Mouse (Mus musculus) mesoderm, embryonic 11.5 days (tissue): ENCODE data around the gene Ubqln1.
A peak's percentile ranks its signal among the peaks of the same experiment; 100 is the strongest.
"Not testable (repeated sequence)": the region's sequence is repeated elsewhere in the genome, so short reads cannot be mapped to it uniquely, and the experiment has no call there.

ENCODE experiments used
- DNase-seq: peaks from one replicate; pipeline ENCODE4 v3.0.0-alpha.2; 2012; ENCODE audit warnings: low read depth, low spot score

The Ubqln1 gene

DNA sequence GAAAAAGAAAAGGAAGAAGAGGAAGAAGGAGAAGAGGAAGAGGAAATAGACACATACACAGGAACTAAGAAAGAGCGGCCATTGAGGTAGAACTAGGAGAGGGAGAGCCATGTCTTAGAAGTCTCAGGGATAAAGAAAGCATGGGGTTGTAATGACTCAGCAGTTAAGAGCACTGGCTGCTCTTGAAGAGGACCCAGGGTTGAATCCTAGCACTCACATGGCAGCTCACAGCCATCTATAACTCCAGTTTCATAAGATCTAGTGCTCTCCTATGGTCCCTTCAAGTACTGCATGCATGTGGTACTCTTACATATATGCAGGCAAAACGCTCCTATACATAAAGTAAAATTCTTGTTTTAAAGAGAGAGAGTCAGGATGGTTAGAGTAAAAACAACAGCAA, 59.4 kb downstream of the Ubqln1 start:
- no peak for DNase-seq

DNA sequence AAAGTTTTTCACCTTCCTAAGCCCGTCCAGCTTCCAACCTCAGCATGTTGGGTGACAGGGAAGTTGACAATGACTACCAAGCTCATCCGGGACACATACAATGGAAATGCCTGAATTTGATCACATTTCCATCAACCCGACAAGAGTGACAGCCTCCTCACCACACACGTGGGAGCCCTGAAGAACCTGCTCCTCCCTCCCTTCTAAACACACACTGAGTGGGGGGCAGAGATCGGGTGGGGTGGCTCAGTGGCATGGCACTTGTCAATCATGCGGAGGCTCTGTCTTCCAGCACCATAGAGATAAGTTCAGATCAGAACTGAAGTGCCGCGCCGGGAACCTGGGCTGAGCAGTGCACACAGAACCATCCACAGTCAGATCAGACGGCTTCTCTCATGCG, 65.0 kb downstream of the Ubqln1 start:
- DNase-seq, result no peak

- DNase-seq, result no peak
Measured at GRCm38 (mm10) chr13:58149629-58150028, 65.8 kb downstream of the Ubqln1 start.

- peak; percentile 37 for DNase-seq
Measured at GRCm38 (mm10) chr13:58149033-58149558, 66.4 kb downstream of the Ubqln1 start.

GRCm38 (mm10) chr13:58148256-58148831, 67.1 kb downstream of the Ubqln1 start:
- DNase-seq, result peak; percentile 85

DNA sequence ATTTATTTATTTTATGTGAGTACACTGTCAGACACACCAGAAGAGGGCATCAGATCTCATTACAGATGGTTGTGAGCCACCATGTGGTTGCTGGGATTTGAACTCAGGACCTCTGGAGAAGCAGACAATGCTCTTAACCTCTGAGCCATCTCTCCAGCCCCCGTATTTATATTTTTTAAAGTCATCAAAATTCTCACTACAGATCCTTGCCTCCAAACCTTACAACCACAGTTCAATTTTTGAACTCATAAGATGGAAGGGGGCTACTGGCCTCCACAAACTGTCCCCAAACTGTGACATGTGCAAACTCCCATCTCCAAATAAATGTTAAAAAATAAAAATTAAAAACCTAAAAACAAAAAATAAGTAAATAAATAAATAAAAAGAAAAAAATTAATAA, 67.7 kb downstream of the Ubqln1 start:
- no peak for DNase-seq

DNA sequence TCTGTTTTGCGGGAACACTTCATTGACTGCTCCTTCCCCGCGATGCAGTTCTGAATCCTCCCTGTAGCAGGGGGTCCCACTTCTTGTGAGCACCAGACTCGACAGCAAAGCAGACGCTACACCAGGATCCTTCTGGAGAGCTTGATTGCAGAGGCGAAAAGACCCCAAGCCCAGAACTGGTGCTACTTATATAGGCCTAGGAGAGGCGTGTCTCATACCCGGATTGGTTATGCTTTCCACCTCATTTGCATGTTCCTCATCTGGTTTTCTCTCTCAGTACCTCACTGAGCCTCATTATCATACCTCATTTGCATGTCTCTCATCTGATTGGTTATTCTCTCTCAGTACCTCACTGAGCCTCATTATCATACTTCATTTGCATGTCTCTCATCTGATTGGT, 68.8 kb downstream of the Ubqln1 start:
- DNase-seq, result not testable (repeated sequence)

DNA sequence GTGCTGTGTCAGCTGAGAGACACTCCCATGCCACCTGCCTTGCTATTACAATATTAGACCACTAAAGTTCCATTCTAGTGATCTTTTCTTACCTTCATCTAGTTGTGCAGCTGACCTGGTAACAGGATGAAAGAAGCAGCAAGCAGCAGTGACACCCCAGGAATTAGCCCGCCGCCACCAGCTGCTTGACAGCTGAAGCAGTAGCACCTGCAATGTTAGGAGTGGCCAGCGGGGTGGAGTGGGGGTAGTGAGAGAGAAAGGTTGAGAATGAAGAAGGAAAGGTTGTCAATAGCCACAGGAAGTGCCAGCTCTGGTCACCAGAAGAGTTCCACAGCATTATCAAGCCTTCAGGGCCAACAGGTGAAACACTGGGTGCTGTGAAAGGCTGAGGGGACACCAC, 83.8 kb downstream of the Ubqln1 start:
- DNase-seq, result no peak

GRCm38 (mm10) chr13:58129687-58130246, 85.7 kb downstream of the Ubqln1 start:
- no peak for DNase-seq

DNA sequence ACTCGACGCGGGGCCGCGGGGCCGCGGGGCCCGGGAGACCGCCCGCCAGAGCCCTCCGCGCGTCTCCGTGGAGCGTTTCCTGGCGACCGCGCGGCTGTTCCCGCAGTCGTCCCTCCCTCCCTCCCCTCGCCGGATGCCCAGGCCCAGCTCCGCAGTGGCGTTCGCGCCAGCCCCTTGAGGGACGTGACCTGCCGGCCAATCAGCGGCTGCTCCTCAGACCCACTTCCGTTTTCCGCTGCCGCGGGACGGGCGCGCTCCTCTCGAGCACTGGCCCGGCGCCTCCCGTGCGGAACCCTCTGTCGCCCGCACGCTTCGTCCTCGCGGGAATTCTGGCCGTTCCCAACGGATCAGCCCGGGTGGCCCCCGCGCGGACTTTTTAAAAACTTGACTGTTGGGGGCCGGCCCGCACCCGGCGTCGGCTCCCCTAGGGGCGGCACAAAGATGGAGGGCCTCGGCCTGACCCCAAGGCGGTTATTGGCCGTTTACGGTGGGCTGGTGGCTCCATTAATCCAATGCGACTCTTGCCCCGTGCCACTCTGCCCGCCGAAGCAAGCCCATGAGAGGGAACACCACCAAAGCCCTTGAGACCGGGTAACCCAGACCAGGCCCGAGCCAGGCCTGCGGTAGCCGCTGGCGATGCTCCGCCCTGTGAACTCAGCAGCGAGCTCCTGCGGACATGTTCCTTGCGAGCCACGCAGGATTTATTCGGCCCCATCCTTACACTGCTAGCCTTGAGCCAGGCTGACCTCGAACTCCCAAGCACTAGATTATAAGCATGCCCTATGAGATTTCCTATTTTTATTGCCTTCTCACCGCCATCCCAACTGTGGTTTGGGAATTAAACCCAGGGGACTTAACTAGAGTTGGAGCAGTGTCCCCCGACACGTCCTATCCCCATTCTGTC, 86.4 kb downstream of the Ubqln1 start:
- DNase-seq, result peak; percentile 96

DNA sequence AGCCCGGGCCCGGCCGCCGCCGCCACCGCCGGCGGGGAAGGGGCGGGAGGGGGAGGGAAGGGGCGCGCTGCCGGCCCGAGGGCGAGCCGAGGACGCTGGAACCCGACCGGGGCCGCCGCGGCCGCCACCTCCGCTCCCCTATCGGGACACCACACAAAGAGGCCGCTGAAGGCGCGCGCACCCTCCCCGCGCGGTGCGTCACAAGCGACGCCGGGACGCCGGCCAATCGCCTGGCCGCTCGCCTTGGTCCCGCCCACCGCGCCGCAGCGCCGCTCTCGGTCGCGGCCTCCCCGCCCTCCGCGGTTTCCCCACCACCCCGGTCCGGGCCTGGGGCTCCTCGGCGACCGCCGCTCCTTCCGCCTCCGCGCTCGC, 87.1 kb downstream of the Ubqln1 start, which contains the start of gene Hnrnpa0:
Gene Hnrnpa0 (minus strand): TSS at position 161 of the 372 bp plus-strand sequence.
- DNase-seq, result peak; percentile 96

DNA sequence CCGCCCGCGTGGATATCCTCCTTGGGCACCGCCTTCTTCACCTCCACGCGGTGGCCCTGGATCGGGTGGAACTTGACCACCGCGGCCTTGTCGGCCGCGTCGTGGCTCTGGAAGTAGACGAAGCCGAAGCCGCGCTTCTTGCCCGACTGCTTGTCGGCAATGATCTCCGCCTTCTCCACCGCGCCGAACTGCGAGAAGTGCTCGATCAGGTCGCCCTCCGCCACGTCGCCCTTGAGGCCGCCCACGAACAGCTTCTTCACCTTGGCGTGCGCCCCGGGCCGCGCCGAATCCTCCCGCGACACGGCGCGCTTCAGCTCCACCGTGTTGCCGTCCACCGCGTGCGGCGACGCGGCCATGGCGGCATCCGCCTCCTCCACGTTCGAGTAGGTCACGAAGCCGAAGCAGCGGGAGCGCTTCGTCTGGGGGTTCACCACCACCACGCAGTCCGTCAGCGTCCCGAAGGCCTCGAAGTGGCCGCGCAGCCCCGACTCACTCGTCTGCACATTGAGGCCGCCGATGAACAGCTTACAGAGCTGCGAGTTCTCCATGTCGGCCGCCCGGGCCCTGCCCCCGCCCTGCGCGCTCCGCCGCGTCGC, 87.6 kb downstream of the Ubqln1 start:
- peak; percentile 57 for DNase-seq

GRCm38 (mm10) chr13:58126862-58127765, 88.3 kb downstream of the Ubqln1 start:
- no peak for DNase-seq
